1 mouse cellular context compared by ENCODE assay signal in the genomic region with DNA sequence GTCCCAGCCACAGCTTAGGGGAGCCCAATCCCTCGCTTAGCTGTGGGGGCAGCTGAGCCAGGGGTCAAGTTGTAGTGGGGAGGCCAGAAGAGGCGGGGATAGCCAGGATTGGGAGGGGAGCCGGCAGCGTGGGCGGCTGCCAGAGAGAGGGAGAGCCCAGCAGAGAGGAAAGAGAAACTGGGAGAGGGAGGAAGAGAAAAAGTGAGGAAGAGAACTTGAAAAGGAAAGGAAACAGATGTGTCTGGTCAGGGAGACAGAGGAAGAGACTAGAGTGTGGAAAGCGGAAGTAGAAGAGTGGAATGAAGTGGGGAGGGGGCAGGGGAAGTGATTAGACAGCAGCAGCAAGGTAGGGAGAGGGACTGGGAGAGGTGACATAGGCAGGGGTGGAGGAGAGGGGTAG.
TF ChIP-seq lines count a peak whose summit lies in the region.

No protein-coding gene starts in this region.

TF ChIP-seq in ES-E14, 5 proteins besides CTCF, POLR2A, EP300 and RAD21:
- no peak for TF ChIP-seq ZC3H11A (IDR thresholded peaks at IDR 0.05; ENCODE audit: borderline replicate concordance, low read depth, low read length)
- no peak for TF ChIP-seq ZNF384 (IDR thresholded peaks at IDR 0.05; ENCODE audit: low read depth, low read length)
- TF ChIP-seq CHD2 (IDR thresholded peaks at IDR 0.05; ENCODE audit: low read depth, low read length), result no peak
- TF ChIP-seq HCFC1 (IDR thresholded peaks at IDR 0.05; ENCODE audit: borderline replicate concordance, insufficient read depth, low read length), result no peak
- TF ChIP-seq MAFK (IDR thresholded peaks at IDR 0.05; ENCODE audit: insufficient read depth, low read depth, low read length), result no peak
